Mouse (Mus musculus) intestine, postnatal 0 days (tissue): ENCODE results near the gene Prcp. TPM values are rescaled to one million over a fixed set of nuclear protein-coding genes. Genes with fewer than 3 reads are reported as not detected.

Experiments
- ATAC-seq: fragments of 200-750 bp; cut with Nextera tagmentation; 2 replicates; pipeline ENCODE4 v1.8.0; 2017; ENCODE audit warnings: mild to moderate bottlenecking, moderate TSS enrichment, moderate library complexity
- H3K27ac ChIP-seq: fragments of 300-500 bp; sonication (generic); 2 replicates; pipeline ENCODE4 v1.5.1; 2014; ENCODE audit warnings: mild to moderate bottlenecking, low read depth, low read length, moderate library complexity
- H3K27me3 ChIP-seq: fragments of 300-500 bp; sonication (generic); replicated peaks from 2 replicates; pipeline ENCODE4 v1.6.1; 2014; ENCODE audit warnings: low read length, mixed read lengths; ENCODE audit not compliant: control insufficient read depth, insufficient read depth
- H3K36me3 ChIP-seq: fragments of 300-500 bp; sonication (generic); 2 replicates; pipeline ENCODE4 v1.6.1; 2014; ENCODE audit warnings: mild to moderate bottlenecking, moderate library complexity; ENCODE audit not compliant: control insufficient read depth, insufficient read depth
- H3K4me1 ChIP-seq: fragments of 300-500 bp; sonication (generic); replicated peaks from 2 replicates; pipeline ENCODE4 v1.6.1; 2014; ENCODE audit warnings: antibody characterized with exemption, low read length, mixed read lengths; ENCODE audit not compliant: control insufficient read depth, insufficient read depth
- H3K4me2 ChIP-seq: fragments of 300-500 bp; sonication (generic); replicated peaks from 2 replicates; pipeline ENCODE4 v1.6.1; 2014; ENCODE audit warnings: low read depth, mild to moderate bottlenecking, moderate library complexity
- H3K4me3 ChIP-seq: fragments of 300-500 bp; sonication (generic); 2 replicates; pipeline ENCODE4 v1.5.1; 2014; ENCODE audit warnings: low read depth, low read length
- H3K9ac ChIP-seq: fragments of 300-500 bp; sonication (generic); 2 replicates; pipeline ENCODE4 v1.6.1; 2014; ENCODE audit warnings: mild to moderate bottlenecking, low read depth, low read length
- H3K9me3 ChIP-seq: fragments of 300-500 bp; sonication (generic); 2 replicates; pipeline ENCODE4 v1.6.1; 2016; ENCODE audit warnings: mixed run types; ENCODE audit not compliant: control insufficient read depth
- CTCF ChIP-seq: sonication (generic); IDR thresholded peaks from 2 replicates; pipeline ENCODE4 v1.5.1; 2016; ENCODE audit warnings: low read depth, mild to moderate bottlenecking, control low read depth, antibody characterized with exemption, moderate library complexity
- whole genome bisulfite sequencing: fragments of 180-500 bp; shearing (Covaris S2); extraction: QIAGEN DNeasy Blood & Tissue Kit; methylation state at CpG from one replicate; pipeline ENCODE4 v1.1.7; 2014; 5-methylcytosine and 5-hydroxymethylcytosine counted together
- polyA plus RNA-seq: library from polyadenylated mRNA; unstranded; fragments of >200 nt; fragmentation: Nextera tagmentation; extraction: Ambion mirVana; gene quantifications from 2 replicates; pipeline ENCODE4 v1.2.1, GENCODE M21; 2015

Prcp gene
- polyA plus RNA-seq, 1 experiment from 2014 or later: 25.4 TPM

GRCm38 (mm10) chr7:92874761-92875408 is 615 bp downstream of the Prcp start:
- no peaks in the 10 kb centered on the region for H3K36me3 ChIP-seq
- H3K4me2 ChIP-seq: peak overlapping the region; percentile 77
- H3K9me3 ChIP-seq: no peaks in the 10 kb centered on the region
- 0 out of 2 replicates have a peak, but pooled peaks cover 4% of the 10 kb centered on the region for H3K4me1 ChIP-seq
- no peaks in the 10 kb centered on the region for H3K27me3 ChIP-seq
- peak overlapping the region; percentile 54 for H3K4me3 ChIP-seq
- 0% methylated on average over 28 of the region's 29 CpGs for WGBS
- peak; percentile 95 for ATAC-seq
- no peak for TF ChIP-seq CTCF
- H3K9ac ChIP-seq: peak overlapping the region; percentile 53
- H3K27ac ChIP-seq: peak overlapping the region; percentile 97

- Histone ChIP-seq H3K9ac (no peak overlapping the region), H3K9me3 (no peaks in the 10 kb centered on the region), H3K4me3 (peak overlapping the region; percentile 54; the same call in 1 of the 2 replicates), H3K4me2 (peak overlapping the region; percentile 77), H3K36me3 (no peaks in the 10 kb centered on the region), H3K27me3 (no peaks in the 10 kb centered on the region), H3K27ac (no peak overlapping the region), H3K4me1 (0 out of 2 replicates have a peak, but pooled peaks cover 4% of the 10 kb centered on the region)
- WGBS: 36% methylated on average over 3 of the region's 3 CpGs
- no peak for ATAC-seq
- no peak for TF ChIP-seq CTCF
Observed at GRCm38 (mm10) chr7:92876066-92876465, 1.8 kb downstream of the Prcp start.

GRCm38 (mm10) chr7:92876538-92876937 is 2.3 kb downstream of the Prcp start:
- 28% methylated on average over 7 of the region's 7 CpGs for WGBS
- H3K4me3 ChIP-seq: 0 out of 2 replicates have a peak overlapping the region, but pooled peaks have one; percentile 7

GRCm38 (mm10) chr7:92878575-92879285 is 4.5 kb downstream of the Prcp start:
- Histone ChIP-seq H3K27me3 (no peaks in the 10 kb centered on the region), H3K36me3 (no peaks in the 10 kb centered on the region), H3K4me2 (no peak overlapping the region), H3K9ac (no peak overlapping the region), H3K27ac (no peak overlapping the region), H3K4me3 (no peak overlapping the region), H3K9me3 (no peaks in the 10 kb centered on the region), H3K4me1 (peaks cover 6% of the 10 kb centered on the region; the same call in 1 of the 2 replicates)
- ATAC-seq: no peak
- TF ChIP-seq CTCF: no peak
- WGBS: 79% methylated on average over 7 of the region's 7 CpGs

More at GRCm38 (mm10) chr7:92876538-92876937, 2.3 kb downstream of the Prcp start:
- Histone ChIP-seq H3K4me2 (peak overlapping the region; percentile 77), H3K9ac (0 out of 2 replicates have a peak overlapping the region, but pooled peaks have one; percentile 18), H3K27me3 (no peaks in the 10 kb centered on the region), H3K36me3 (no peaks in the 10 kb centered on the region), H3K27ac (peak overlapping the region; percentile 4; the same call in 1 of the 2 replicates), H3K9me3 (no peaks in the 10 kb centered on the region), H3K4me1 (0 out of 2 replicates have a peak, but pooled peaks cover 4% of the 10 kb centered on the region)
- no peak for TF ChIP-seq CTCF
- ATAC-seq: no peak

GRCm38 (mm10) chr7:92883850-92884716 is 9.8 kb downstream of the Prcp start:
- Histone ChIP-seq H3K27me3 (no peaks in the 10 kb centered on the region), H3K9me3 (no peaks in the 10 kb centered on the region), H3K4me1 (peaks cover 4% of the 10 kb centered on the region), H3K27ac (no peak overlapping the region), H3K9ac (no peak overlapping the region), H3K4me2 (no peak overlapping the region), H3K4me3 (no peak overlapping the region), H3K36me3 (no peaks in the 10 kb centered on the region)
- no peak for TF ChIP-seq CTCF
- ATAC-seq: no peak
- WGBS: 87% methylated on average over 9 of the region's 9 CpGs
